Mouse (Mus musculus) heart, adult 8-10 months (tissue): ENCODE results near the gene Rpp25. TPM values are rescaled to one million over a fixed set of nuclear protein-coding genes. Genes with fewer than 3 reads are reported as not detected.

Experiments
- DNase-seq: peaks from one replicate; pipeline ENCODE4 v3.0.0; 2022; ENCODE audit warnings: low spot score
- total RNA-seq, 4 experiments: library from RNA; stranded (reverse); gene quantifications; 2 replicates each; pipeline ENCODE4 v1.2.4; 2022

The Rpp25 gene
- total RNA-seq, 4 experiments from 2014 or later: 2.0 to 3.7 (median 2.0) TPM

DNA sequence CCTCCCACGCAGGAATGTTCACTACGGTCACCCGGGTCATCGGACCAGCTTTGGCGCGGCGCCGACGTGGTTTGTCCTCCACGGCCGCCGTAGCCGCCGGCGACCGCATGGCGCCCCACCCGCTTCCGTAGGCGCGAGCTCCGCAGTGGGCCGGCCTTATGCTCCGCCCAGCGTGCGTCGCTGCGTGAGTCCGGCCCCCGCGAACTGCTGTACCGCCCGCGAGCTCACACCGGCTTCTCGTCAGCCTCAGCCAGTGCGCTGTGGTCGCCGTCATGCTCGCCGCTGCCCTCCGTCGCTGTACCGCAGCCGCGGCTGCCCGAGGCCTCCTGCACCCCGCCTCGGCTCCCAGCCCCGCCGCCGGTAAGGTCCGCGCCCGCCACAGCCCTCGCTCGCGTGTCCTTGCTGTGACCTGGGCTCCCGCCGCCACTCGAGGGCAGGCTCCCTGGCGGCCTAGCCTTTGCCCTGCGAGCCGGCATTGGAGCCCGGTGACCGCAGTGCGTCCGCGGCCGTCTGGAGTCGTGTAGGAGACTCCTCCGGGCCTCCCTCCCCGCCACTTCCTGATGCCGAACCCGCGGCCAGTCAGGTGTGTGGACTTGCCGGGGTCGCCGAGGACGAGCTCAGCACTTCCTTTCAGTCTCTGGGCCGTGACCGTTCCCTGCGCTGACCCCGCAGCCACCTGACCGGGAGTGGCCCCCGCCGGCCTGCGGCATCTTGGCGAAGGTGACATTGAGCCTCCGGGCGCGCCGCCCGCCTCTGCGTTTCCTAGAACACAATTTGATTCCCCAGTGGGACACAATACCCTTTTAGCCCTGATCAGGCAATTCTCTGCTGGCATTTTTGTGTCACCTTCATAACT, 17.5 kb downstream of the Rpp25 start, which contains the start of gene Cox5a:
Gene Cox5a (plus strand): TSS at position 219 of the 856 bp plus-strand sequence.
- peak; percentile 92 for DNase-seq

DNA sequence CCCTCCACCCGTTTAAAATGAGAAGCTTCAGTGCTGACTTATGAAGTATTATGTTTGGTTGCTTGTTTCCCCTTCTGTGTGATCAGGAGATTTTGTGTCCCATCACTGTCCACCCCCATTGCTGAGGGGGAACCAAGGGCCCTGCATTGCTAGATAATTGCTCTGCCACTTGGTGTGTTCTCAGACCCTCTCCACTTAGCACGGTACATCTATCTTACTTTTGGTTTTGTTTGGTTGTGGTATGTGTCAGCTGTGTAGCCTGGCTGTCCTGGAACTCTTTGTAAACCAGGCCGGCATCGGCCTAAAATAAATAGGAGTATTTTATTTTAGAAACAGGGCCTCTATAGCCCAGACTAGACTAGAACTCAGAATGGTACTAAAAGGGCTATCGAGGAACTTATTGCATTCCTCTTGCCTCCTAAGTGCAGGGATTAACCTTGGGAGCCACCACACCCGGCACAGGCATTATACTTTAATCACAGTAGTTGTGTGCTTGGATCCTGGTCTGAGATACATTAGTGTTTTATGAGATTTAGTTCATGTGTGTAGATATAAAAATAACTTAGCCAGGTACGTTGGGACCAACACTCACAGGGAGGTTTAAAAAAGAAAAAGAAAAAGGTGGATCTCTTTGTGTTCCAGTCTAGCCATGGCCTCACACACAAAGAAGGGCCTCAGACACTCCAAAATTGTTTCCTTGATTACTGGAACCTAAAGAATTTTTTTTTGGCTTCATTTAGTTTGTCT, 18.5 kb downstream of the Rpp25 start:
- no peak for DNase-seq

DNA sequence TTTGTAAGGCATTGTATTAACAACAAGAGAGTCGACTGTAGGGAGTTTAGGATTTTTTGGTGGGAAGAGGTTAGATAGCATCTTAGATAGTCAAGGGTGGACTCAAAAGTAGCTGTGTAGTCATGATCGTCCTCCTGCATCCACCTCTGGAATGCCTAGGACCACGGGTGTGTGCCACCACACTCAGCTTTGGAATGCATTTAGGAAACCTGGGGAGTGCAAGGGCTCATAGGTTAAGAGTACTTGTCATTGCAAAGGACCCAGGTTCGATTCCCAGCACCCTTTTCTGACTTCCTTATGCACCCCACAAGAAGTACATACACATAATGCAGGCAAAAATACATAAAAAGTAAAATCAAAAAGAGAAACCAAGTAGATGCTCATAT, 19.0 kb downstream of the Rpp25 start:
- no peak for DNase-seq

DNA sequence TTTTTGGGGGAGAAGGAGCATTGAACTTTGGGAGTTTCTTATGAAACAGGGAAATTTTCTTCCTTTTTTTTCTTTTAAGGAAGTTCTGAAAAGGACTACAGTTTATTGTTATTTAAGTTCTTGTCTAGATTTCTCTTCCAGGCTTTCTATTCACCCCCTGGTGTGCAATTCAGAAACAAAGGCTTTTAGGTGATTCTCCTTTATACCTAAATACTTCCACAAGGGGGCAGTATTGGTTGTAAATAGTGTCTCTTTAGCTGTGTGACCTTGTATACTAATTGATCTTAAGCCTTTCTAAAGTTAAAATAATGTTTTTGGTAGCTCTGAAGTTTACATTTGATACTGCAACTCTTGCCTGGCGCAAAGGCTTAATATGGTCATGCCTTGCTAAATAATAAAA, 19.9 kb downstream of the Rpp25 start:
- DNase-seq: peak; percentile 67

DNA sequence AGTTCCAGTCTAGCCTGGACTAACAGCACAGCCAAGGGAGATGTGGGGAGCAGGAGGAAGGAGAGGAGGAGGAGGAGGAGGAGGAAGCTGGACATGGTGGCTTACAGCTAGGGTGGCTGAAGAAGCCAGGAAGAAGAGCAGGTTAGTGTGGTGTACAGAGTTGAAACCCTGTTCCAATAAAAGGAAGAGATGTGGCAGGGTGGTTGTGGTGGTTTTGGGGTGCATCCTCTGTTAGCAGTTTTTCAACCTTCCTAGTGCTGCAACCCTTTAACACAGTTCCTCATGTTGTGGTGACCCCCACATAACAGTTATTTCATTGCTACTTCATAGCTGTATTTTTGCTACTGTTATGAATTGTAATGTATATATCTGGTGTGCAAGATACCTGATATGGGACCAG, 20.6 kb downstream of the Rpp25 start:
- DNase-seq: no peak

DNA sequence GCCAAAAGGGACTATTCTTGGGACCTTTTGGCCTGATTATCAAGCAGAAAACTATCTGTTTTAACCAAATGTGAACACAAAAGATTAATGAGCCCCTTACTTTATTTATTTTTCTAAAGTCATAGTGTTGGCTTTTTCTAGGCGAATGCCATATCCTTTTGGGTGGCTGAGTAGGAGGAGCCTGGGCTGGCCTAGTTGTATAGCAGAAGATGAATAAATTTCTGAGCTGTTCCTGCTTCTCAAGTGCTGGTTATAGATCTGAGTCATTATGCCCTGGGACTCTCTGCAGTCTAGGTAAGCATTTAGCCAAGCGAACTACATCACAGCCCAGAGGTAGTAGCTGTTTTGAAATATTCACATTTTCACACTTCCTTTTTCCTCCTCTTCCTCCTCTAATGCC, 21.7 kb downstream of the Rpp25 start:
- DNase-seq: no peak

DNA sequence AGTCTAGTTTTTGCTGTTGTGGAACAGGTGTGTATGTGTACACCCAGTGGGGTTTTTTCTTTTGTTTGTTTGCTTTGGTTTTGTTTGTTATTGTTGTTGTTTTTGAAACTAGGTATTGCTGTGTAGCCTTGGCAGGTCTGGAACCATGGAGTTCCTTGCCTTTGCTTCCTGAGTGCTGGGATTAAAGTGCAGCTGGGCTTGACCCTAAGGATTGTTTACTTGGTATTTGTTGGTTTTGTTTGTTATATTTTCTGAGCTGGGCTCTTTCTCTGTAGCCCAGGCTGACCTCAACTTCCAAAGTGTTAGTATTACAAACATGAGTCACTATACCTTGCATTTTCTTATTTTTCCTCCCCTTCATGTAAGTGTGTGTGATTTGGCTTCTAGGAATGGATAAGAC, 22.6 kb downstream of the Rpp25 start:
- DNase-seq: no peak

DNA sequence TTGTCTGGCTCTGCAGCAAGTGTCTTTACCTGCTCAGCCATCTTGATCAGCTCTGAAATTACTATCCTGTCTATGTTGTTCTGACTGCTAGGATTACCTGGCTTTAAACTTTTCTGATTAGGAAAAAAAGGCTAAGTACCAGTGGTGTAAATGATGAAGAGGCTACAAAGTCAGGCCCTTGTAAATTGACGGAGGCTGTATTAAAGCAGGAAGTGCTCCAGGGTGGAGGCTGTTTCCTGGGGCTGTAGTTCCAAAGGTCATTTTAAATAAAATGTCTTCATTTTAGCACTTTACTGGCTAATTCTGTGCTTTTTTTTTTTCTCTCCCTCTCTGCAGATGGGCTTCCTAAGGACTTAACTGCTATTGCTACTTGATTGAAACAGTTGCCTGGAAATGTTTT, 28.1 kb downstream of the Rpp25 start:
- no peak for DNase-seq

DNA sequence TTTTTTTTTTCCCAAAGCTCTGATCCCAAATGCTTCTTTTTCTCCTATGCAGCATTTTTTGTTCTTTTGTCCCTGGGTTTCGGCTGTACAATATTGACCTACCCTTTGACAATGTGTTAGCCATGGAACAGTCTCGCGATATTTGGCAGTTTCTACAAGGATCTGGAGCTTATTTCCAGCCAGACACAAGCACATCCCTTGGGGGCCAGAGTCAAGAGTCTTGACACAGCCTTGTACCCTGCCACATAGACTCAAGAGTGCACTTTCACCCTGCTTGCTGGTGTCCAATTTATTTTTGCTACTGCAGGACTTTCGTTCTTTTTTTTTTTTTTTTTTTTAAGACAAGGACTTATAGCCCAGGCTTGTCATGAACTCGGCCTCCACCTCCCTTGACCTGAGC, 32.5 kb downstream of the Rpp25 start:
- DNase-seq: no peak

DNA sequence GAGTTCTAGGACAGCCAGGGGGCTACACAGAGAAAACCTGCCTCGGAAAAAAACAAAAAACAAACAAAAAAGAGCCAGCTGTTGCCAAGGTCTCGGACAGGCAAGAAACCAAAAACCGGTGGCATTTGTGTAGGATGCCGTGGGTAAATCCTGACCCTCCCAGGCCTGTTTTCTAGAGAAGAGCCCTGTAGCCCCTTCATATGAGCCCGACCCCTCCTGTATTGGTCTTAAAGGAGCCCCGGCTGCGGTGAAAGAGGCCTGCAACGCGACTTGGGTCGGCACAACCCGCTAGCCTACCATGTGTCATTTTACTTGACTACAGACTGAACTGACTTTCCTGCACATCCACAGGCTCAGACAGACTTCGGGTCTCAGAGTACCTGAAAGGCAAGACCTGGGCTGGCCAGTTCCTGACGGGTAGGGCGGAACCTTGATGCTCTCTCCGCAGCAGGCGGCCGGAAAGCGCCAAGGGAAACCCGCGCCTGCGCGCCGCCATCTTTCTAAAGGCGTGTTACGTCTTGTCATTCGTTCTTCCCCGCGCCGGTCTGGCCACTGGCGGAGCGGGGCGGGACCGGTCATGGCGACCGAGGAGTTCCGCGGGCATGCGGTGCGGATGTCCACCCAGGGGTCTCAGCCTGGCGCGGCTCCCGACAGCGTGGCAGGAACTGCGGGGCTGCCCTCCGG, 33.4 kb downstream of the Rpp25 start, which contains the start of gene Fam219b:
Gene Fam219b (plus strand): TSS at position 485 of the 684 bp plus-strand sequence.
- DNase-seq: peak; percentile 91

DNA sequence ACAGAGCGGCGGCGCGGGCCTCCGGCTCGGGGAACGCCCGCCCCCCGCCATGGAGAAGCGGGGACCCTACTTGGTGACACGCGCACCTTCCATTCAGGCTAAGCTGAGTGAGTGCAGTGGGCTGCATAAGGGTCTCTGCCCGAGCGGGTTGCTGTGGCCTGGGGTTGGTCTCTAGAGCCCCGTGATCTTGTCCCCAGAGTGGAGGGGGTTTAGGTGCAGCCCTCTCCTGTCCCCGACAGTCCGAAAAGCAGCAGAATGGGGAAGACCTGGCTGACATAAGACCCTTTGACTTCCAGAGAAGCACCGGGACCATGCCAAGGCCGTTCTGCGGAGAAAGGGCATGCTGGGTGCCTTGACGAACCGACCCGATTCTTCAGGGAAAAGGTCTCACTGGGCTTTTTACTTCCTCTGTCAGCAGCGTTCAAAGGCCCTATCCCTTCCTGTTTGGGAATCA, 33.9 kb downstream of the Rpp25 start:
- DNase-seq: no peak

DNA sequence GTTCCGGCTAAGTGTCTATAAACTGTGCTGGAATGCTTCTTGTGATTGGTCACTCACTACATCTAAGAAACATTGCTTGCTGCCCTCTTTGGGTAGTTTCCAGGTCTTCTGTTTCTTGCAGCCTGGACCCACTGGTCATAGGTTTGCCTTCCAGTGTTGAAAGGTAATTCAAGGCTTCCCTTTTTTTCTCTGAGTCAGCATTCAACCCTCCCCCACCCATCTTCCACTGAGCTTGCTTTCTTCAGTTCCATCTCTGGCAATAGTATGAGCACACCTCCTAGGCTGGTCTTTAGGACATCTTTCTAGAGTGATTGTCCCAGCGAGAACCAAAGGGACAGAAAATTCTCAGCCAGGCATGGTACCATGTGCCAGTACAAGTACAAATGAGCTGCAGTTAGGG, 35.7 kb downstream of the Rpp25 start:
- DNase-seq: no peak

DNA sequence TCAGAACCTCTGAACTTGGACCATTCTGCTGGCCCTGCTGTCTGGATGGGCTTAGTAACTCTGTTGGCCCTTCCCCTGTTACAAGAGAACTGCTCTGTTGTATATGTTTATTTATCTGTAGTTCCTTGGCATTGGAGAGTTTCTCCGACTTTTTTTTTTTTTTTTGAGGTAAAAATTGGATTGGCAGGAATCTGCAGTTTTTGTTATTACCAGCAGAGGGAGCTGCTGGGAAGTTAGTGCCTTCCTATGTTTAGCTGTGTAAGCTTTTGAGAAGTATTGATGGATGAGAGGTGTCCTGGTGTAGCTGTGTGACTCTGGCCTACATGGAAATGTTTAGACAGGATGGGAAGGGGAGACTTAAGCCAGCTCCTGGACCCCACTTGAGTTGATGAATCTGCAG, 37.5 kb downstream of the Rpp25 start:
- no peak for DNase-seq

DNA sequence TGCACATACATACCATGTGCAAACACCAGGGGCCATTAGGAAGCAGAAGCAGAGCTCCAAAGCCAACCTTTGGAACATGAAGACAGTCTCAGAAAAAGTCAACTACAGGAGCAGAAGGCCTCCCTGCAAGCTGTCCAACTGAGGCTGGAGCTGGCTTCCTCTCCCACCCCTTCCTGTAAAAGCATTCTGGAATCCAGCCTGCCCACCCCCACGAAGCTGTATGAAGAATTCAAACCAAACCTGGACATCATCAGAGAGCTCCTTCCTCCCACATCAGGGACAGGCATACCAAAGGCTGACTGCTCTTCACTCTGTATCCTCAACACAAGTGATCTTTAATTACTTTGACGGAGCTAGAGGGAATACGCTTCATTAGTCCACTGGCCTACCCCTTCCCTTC, 40.1 kb downstream of the Rpp25 start:
- no peak for DNase-seq

DNA sequence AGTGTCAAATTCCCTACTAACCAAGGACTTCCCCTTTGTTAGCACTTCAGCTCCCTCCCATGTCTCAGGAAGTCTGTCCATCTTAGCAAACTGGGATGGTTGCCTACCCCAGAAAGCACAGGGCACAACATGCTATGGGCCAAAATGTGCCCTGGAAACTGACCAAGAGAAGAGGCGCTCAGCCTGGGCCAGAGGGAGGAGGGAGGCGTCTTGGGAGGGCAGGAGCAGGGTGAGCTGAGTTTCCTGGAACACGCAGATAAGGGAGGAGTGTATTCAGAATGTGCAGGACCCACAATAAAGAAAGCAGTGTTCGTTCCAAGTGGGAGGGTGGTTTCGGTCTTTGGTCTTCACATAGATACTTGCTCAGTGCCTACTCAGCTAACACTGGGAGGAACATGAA, 43.5 kb downstream of the Rpp25 start:
- DNase-seq: peak; percentile 65

DNA sequence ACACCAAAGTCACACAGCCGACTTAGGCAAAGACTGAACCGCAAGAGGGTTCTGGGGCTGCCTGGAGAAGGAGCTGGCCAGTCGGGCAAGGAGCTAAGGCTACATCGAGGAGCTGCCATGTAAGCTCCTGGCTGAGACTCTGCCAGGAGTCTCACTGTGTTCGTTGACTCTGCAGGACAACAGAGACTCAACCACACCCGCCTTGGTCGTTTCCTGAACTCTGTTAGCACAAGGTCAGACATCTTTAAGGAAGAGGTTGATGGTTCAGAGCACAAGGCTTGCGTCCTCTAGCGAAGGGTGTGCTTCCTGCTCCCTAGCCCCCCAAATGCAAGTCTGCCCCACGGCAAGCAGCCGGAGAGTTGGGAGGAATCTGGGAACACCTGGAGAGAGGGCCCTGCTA, 44.0 kb downstream of the Rpp25 start:
- DNase-seq: no peak

DNA sequence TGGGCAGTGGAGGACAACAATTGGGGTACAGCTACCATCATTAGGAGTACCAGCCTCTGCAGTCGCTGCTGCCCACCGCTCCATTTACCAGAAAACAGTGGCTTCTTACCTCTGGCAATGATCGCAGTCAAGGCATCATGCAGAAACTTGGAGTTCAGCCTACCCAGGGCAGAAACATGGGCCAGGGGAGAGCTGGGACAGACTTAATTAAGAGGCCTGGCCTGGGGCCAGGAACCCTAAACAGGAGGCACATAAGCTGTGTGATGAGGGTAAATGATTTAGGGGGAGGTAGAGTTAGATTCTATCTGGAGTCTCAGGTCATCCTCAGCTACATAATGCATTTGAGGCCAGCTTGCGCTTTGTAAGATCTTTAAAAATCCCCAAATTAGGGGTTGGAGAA, 45.4 kb downstream of the Rpp25 start:
- no peak for DNase-seq

DNA sequence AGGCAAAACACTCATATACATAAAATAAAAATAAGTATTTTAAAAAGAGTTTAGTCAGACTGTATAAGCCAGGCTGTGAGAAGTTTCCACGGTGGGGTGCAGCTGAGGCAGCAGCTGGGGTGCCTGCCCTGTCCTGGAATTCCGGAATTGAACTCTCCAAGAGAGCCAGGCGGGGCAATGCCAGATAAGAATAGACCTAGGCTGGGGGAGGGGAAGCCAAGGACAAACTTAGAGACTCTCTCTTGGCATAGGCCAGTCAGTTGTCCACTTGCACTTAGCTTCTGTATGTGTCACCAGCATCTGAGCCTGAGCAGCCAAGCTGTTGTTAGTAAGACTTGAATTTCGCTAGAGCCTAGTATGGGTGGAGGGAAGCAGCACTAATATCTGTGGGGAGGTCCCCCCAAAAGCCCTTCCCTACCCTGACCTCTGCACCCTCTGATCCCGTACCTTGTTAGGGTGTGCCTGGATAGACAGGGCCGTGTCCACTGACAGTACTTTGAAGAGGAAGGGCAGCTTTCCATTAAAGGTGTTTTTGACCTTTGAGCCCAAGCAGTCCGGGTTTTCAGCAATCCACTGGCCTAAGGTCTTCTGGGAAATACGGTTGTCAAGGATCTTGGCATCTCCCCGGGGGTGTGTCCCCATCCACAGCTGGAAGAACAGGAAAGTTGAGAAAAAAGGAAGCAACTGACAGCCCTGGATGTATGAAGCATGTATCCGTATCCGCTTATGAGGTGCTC, 46.5 kb downstream of the Rpp25 start:
- peak; percentile 68 for DNase-seq

DNA sequence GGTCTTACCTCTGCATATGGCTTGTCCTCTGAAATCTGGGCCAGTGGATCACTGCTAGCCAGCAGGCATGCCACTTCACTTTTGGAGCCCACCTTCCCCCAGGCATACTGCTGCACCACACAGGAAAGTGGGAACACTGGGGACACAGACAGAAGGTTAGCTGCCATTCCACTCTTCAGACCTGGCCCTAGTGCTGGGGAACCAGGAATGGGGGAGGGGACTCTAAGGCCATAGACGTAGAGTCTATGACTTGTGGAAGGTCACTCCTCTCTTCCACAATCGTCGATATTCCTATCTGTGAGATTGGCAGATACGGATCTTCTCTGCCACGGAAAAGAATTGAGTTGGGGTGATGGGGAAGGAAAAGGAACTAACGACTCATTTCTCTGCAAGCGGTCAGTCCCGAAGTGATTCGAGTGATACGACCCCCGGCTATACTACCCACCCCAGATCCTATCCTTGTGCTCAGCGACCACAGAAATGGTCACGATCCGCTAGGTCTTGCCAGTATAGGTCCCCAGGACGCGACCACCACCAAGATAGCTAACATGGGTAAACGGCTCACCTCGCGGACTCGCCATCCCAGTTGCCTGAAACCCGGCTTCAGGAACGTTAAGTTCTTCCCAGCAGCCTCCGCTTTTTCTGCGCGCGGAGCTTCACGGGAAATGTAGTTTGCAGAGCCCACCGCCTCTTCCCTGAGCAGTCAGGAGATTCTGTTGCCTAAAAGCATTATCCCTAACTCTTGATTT, 48.5 kb downstream of the Rpp25 start, which contains the start of gene Mpi:
Gene Mpi (minus strand): TSS at position 625 of the 749 bp plus-strand sequence.
- peak; percentile 63 for DNase-seq

DNA sequence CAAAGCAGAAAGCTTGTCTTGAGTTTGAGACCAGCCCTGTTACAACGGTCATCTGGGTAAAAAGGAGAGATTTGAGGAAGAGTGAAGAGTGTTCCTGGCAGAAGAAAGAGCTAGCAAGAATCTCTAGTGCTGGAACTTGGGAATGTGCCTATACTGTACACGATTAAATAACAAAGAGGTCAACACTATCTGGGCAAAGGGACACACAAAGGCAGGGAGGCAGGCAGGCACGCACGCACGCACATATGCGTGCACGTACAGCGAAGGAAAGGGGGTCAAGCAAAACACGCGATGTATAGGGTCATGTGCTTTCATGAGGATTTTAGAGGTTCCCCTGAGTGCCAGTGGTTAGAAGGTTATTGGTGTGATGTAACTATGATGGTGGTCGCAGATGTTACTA, 49.3 kb downstream of the Rpp25 start:
- DNase-seq: no peak

DNA sequence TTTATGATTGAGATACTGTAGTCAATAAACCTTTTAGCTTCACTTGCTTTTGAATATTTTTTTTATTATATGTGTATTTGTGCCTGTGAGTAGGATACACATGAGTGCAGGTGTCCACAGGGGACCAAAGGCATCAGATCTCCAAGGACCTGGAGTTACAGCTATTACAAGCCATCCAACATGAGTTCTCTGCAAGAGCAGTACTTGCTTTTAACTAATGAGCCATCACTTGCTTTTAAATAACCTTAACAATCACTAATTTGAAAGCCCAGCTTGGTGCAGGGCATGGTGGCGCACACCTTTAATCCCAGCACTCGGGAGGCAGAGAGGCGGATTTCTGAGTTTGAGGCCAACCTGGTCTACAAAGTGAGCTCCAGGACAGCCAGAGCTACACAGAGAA, 50.9 kb downstream of the Rpp25 start:
- DNase-seq: no peak
